Comparison of ENCODE assay signal across 12 mouse cellular contexts in genomic region chrX:19168546-19168945, GRCm38 (mm10).
DNase-seq lines count a peak whose midpoint lies in the region; ATAC-seq lines count a peak whose summit lies in the region.
"Had no signal": no experiment of that assay in that cellular context is flagged by ENCODE, and none has a peak within 500 bp of the region (broad histone marks: within the 10 kb centered on the region; RNA-seq: fewer than 3 reads in every experiment).

No protein-coding gene starts in this region.

- H3K4me3 ChIP-seq in forebrain, embryonic 10.5 days, result no peak overlapping the region
- H3K4me3 ChIP-seq: midbrain, embryonic 12.5 days; stomach, embryonic 15.5 days had no signal

- H3K27ac ChIP-seq in forebrain, embryonic 10.5 days, result no peak overlapping the region
- H3K27ac ChIP-seq: midbrain, embryonic 12.5 days; stomach, embryonic 15.5 days had no signal

- no peaks in the 10 kb centered on the region for H3K27me3 ChIP-seq in forebrain, embryonic 10.5 days (ENCODE audit: poor library complexity, severe bottlenecking)
- H3K27me3 ChIP-seq: midbrain, embryonic 12.5 days; stomach, embryonic 15.5 days had no signal

- DNase-seq in lung, adult 18-20 months, result peak; percentile 9 to 13
- no peak for DNase-seq in lung, postnatal 4 days
- DNase-seq in B cell, adult 2 months, result peak; percentile 19 to 23
- DNase-seq in naive thymus-derived CD4-positive, alpha-beta T cell, adult 2 months (ENCODE audit: low read depth), result peak; percentile 46
- DNase-seq in adrenal gland, adult 18-20 months (ENCODE audit: low spot score in 2 of 2), result no peak
- DNase-seq in forebrain, embryonic 10.5 days (ENCODE audit: extremely low spot score, low spot score), result no peak
- DNase-seq: forebrain, postnatal 0 days had no signal

- H3K4me1 ChIP-seq in forebrain, embryonic 10.5 days, result 0 out of 2 replicates have a peak, but pooled peaks cover 7% of the 10 kb centered on the region
- H3K4me1 ChIP-seq: midbrain, embryonic 12.5 days; stomach, embryonic 15.5 days had no signal

- no peaks in the 10 kb centered on the region for H3K9me3 ChIP-seq in forebrain, embryonic 10.5 days
- H3K9me3 ChIP-seq: midbrain, embryonic 12.5 days; stomach, embryonic 15.5 days had no signal

- H3K36me3 ChIP-seq in forebrain, embryonic 10.5 days (replicated peaks), result no peaks in the 10 kb centered on the region
- H3K36me3 ChIP-seq: midbrain, embryonic 12.5 days; stomach, embryonic 15.5 days had no signal

- 81% methylated on average over 5 of the region's 5 CpGs for WGBS in forebrain, embryonic 10.5 days

- peak; percentile 33 for ATAC-seq in common myeloid progenitor, adult 5-6 weeks (replicated peaks; ENCODE audit: low read depth, poor library complexity, severe bottlenecking)
- ATAC-seq in megakaryocyte-erythroid progenitor cell, adult 5-6 weeks (replicated peaks; ENCODE audit: low FRiP score, low TSS enrichment, poor library complexity, severe bottlenecking), result no peak
- ATAC-seq: forebrain, postnatal 0 days; intestine, embryonic 16.5 days had no signal

Comparison
In these comparisons a context has a peak if more than half of its experiments do, and no peak if none do; other contexts are left out.
1. DNase-seq: peak in lung, adult 18-20 months (2 of 2), B cell, adult 2 months (2 of 2) and naive thymus-derived CD4-positive, alpha-beta T cell, adult 2 months (single experiment); none in lung, postnatal 4 days (0 of 2), adrenal gland, adult 18-20 months (0 of 2) and forebrain, embryonic 10.5 days (single experiment).